Mouse (Mus musculus) frontal cortex, postnatal 10 days (tissue): ENCODE results near the gene Ddx46.
"Not testable (repeated sequence)": the region's sequence is repeated elsewhere in the genome, so short reads cannot be mapped to it uniquely, and the experiment has no call there.

Source experiments
- DNase-seq, 2 experiments: peaks; one replicate each; pipeline ENCODE4 v3.0.0; 2022; ENCODE audit warnings: low spot score in 2 of 2, mixed read lengths in 1 of 2

Gene Ddx46

GRCm38 (mm10) chr13:55634639-55635127 lies at the start of gene Ddx46:
Gene Ddx46, plus strand, starts transcription at chr13:55635027.
- peak; percentile 70 to 87 for DNase-seq

GRCm38 (mm10) chr13:55591961-55592490 lies 42.8 kb upstream of the Ddx46 start:
- DNase-seq, result no peak

GRCm38 (mm10) chr13:55592512-55593253 lies 42.1 kb upstream of the Ddx46 start:
- peak; percentile 96 to 97 for DNase-seq

- DNase-seq, result no peak
Measured at GRCm38 (mm10) chr13:55593254-55593747, 41.5 kb upstream of the Ddx46 start.

GRCm38 (mm10) chr13:55595375-55595774 lies 39.5 kb upstream of the Ddx46 start:
- no peak for DNase-seq

- no peak for DNase-seq
Measured at GRCm38 (mm10) chr13:55596802-55597201, 38.0 kb upstream of the Ddx46 start.

- DNase-seq, result peak; percentile 75 to 82
Measured at GRCm38 (mm10) chr13:55599566-55600540, 35.0 kb upstream of the Ddx46 start, which contains the start of gene B4galt7. Gene B4galt7, plus strand, starts transcription at chr13:55599896.

GRCm38 (mm10) chr13:55600657-55601056 lies 34.2 kb upstream of the Ddx46 start:
- DNase-seq, result no peak

- peak; percentile 60 to 80 for DNase-seq
Measured at GRCm38 (mm10) chr13:55601611-55602010, 33.2 kb upstream of the Ddx46 start.

GRCm38 (mm10) chr13:55604606-55605005 lies 30.2 kb upstream of the Ddx46 start:
- no peak for DNase-seq

GRCm38 (mm10) chr13:55606899-55607623 lies 27.8 kb upstream of the Ddx46 start:
- DNase-seq, result no peak

- no peak for DNase-seq
Measured at GRCm38 (mm10) chr13:55607624-55608006, 27.2 kb upstream of the Ddx46 start.

GRCm38 (mm10) chr13:55611996-55612395 lies 22.8 kb upstream of the Ddx46 start:
- DNase-seq, result no peak

GRCm38 (mm10) chr13:55613471-55613870 lies 21.4 kb upstream of the Ddx46 start:
- no peak for DNase-seq

- no peak for DNase-seq
Measured at GRCm38 (mm10) chr13:55619328-55619727, 15.5 kb upstream of the Ddx46 start.

- DNase-seq, result no peak
Measured at GRCm38 (mm10) chr13:55620275-55620674, 14.6 kb upstream of the Ddx46 start.

GRCm38 (mm10) chr13:55622156-55622648 lies 12.6 kb upstream of the Ddx46 start:
- DNase-seq, result not testable (repeated sequence)

- DNase-seq, result peak; percentile 77 to 85
Measured at GRCm38 (mm10) chr13:55622649-55623541, 11.9 kb upstream of the Ddx46 start, which contains the start of gene Caml. Gene Caml, plus strand, starts transcription at chr13:55623005.

- no peak for DNase-seq
Measured at GRCm38 (mm10) chr13:55635146-55635571, 332 bp downstream of the Ddx46 start.
